Mouse (Mus musculus): ENCODE measurements around the gene Vmn2r39.
"Not testable (repeated sequence)": the region's sequence is repeated elsewhere in the genome, so short reads cannot be mapped to it uniquely, and the experiment has no call there.

The Vmn2r39 gene

GRCm38 (mm10) chr7:9030698-9031097 lies at the start of gene Vmn2r39:
TSS of gene Vmn2r39 (minus strand) at chr7:9030798.
- not testable (repeated sequence) for DNase-seq

DNA sequence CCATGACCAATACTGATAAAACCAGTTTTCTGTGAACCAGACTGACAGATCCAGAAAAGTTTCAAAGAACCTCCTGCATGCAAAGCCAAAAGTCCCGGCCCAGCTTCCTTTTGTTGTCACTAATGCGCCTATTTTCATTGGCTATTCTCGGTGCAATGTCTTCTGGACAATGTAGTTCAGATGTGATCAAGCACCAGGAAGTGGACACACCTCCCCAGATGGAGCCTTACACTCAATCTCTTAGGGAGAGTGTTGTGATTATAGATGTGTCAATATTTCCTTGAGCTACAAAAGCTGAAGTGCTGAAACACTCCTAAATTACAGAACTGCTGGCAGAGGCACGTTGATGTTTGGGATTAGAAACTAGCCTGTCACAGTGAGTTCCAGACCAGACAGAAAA lies 34.8 kb upstream of the Vmn2r39 start:
- DNase-seq = not testable (repeated sequence)
